Mouse (Mus musculus): ENCODE results near the gene Mtfp1. TPM values are rescaled to one million over a fixed set of nuclear protein-coding genes. Genes with fewer than 3 reads are reported as not detected.
A peak's percentile ranks its signal among the peaks of the same experiment; 100 is the strongest.
"Not testable (repeated sequence)": the region's sequence is repeated elsewhere in the genome, so short reads cannot be mapped to it uniquely, and the experiment has no call there.

The Mtfp1 gene
- total RNA-seq (2021) (10 to 100 TPM; 19.3 to 24.2 TPM), polyA plus RNA-seq (2012; rRNA removed) (40.4 and 43.8 TPM in 2 replicates)
- long read RNA-seq, transcript Mtfp1-201 (4 exons, 1,411 nt), result major isoform, 19 of 21 reads
- long read RNA-seq, partial matches to known transcripts, result 0 of 21 reads
- long read RNA-seq, other reads (novel, unspliced or antisense), result 2 of 21 reads

DNA sequence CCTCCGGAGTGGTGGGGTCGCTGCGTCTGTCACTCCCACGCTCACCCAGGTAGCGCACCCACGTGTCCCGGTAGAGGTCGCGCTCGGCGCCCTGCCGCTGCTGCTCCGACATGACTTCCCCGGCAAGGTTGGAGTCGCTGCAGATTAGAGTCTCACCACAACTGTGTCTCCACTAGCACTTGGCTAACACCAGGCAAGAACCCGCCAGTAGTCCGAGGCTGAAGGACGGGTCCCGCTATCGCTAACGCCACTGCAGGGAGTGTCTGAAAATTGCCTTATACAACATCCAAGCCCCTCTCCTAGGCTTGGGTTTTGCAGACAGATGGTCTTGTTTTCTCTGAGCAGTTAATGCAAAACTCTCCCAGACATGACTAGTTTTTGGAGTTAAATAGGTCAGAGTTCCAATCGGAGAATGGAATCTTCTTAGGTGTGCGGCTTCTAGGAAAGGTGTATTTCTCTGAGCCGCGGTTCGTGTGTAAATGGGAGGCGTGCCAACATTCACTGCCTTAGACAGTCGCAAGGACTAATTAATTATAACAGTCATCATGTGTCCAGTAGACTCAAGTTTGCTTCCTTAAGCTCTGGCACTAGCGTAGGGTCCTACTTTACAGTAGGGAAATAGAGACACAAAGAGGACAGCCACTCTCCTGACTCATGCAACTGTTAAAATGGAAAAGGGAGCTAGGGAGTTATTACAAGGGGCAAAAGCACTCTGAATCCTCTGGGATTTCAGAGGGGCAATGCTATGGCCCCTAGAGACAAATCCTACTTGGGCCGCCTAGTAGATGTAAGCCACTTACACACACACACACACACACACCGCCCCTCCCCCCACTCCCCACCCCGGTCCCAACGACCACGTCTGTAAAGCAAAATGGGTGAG is at the start of gene Mtfp1:
Gene Mtfp1, minus strand, starts transcription at position 275 of the 883 bp plus-strand sequence.
- peak; percentile 82 for DNase-seq

DNA sequence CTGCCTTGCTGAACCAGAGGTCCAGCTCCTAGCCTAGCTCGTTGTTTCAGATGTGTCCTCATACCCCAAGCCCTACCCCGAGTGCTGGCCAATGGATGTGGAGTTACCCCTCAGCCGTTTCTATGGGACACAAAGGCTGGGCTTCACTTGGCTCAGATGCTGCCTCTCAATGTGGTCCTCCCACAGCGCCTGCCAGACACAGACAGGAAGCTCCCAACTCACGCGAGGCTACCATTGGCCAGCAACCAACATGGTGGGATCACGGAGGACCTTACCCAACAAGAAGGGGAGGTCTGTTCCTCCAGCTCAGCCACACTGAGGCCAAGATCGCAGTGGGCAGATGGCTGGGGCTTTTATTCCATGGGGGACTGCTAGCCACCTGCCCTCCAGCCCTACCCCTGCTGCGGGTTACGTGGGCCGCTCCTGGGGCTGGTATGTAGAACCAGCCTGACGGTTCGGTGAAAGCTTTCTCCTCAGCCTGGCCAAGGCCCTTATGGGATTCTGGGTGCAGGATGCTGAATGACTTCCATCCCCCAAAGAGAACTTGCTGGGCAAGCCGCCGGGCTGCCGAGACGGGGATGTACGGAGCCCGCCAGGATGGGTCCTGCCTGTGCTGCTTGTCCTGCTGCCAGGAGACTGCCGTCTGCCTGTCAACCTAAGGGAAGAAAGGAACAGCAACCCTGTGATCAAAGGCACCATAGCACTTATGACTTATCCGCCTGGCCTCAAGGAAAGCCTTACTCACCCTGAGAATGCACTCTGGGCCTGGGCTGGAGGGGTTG is 48.2 kb upstream of the Mtfp1 start:
- no peak for DNase-seq

DNA sequence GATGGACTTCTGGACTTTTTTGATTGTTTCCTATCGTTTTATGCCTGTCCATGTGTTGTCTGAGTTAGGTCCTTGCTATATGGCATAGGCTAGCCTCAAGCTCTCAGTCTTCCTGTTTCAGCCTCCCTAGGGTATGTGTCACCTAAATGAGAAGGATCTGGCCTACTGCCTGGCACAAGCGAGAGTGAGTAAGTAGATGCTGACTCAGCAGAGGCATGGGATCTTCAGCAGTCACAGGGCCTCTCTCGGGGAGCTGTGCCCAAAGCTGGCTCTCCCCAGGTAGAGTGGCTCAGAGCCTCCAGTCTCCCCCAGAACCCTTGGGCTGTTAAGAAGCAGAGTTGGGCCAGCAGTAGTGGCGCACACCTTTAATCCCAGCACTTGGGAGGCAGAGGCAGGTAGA is 47.1 kb upstream of the Mtfp1 start:
- DNase-seq, result peak; percentile 43

DNA sequence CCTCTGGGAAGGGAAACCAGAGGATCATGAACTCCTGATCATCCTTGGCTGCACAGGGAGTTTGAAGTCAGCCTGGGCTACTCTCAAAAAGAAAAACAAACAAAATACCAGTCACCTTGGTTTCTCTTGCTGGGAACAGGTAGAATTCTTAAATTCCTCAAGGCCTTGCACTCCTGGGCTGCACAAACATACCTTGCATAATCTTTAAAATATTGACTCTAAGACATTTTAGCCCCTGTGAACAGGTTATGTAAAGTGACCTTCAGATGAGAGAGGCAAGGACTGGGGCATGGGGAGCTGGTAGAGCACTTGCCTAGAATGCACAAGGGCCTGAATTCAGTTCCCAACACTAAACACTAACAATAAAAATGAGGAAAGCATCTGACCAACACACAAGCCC is 46.3 kb upstream of the Mtfp1 start:
- no peak for DNase-seq

DNA sequence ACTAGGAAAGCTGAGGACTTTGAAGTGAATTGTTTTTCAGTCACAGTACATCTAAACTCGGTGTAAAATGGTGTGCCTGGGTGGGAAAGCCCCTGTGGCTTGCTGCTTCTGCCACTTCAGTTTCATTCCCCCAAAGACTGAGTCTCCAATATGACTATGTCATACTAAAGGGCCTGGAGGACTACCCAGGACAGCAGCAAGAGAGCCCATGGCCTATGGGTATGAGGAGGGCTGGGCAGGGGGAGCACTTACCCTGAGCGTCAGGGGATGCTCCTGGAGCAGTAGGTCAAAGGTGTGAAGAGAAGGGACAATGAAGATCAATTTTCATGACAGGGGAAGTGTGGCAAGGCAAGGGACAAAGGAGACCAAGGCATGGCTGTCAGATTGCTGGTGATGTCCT is 43.7 kb upstream of the Mtfp1 start:
- no peak for DNase-seq

DNA sequence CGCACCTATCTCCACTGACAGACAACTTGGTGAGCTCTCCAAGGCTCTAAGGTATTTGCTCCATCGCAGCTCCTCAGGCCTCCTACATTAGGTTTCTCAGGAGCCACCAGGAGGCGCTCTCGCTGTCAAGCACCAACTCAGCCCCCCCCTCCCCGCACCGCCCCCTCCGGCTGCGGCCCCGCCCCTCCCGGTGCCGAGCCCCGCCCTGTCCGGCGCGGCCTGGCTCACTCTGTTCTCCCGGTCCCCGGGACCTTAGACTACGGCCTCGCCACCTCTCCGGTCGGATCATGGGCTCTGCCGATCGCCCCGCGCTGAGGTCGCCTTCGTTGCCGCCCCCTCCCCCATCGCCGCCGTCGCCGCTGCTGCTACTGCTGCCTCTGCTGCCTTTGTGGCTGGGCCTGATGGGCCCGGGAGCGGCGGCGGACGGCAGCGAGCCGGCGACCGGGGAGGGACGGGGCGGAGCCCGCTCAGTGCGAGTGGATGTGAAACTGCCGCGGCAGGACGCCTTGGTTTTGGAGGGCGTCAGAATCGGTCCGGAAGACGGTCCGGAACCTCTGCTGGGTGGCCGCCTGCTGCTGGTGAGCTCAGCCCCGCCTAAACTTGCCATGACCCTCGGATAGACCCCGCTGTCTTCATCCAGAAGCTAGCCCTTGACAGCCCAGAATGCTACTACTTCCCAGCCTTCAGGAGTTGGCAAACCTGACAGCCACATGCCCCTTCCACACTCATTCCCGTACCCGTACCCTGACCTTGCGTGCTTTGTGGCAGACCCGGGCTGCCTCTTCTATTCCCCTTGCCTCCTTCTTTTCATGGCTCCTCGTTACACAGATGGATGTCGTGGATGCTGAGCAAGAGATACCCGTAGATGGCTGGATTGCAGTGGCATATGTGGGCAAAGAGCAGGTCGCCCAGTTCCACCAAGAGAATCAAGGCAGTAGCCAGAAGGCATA is 40.0 kb upstream of the Mtfp1 start, which contains the start of gene Rnf215:
Gene Rnf215, plus strand, starts transcription at position 217 of the 950 bp plus-strand sequence.
- peak; percentile 93 for DNase-seq

DNA sequence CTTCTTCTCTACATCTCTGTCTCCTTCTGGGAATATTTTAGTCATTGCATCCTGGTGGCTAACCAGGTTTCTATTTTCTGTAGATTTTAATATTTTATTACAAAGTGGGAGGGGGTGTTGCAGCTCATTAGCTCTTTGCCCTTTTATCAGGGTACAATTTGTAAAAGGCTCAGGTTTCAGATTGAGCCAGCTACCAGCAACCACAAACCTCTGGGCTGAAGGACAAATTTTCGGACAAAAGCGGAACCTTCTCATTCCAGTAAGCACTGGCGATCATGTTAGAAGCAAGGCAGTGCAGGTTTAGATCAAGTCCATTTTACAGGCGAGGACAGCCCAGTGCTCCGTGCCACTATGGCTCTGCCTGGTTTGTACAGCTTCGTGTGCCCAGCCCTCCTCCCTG is 39.2 kb upstream of the Mtfp1 start:
- DNase-seq, result no peak

DNA sequence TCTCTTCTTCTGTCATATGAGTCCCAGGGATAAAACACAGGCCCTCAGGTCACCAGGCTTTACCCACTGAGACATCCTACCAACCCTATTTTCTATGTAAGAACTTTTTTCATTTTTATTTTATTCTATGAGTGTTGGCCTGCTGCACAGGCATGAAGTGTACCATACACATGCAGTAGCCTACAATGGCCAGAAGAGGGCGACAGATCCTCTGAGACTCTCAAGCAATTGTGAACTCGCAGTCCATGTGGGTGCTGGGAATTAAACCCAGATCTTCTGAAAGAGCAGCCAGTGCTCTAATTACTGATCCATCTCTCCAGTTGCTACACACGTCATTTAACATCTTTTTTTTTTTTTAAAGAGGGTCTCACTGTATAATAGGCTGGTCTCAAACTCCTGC is 38.2 kb upstream of the Mtfp1 start:
- no peak for DNase-seq

DNA sequence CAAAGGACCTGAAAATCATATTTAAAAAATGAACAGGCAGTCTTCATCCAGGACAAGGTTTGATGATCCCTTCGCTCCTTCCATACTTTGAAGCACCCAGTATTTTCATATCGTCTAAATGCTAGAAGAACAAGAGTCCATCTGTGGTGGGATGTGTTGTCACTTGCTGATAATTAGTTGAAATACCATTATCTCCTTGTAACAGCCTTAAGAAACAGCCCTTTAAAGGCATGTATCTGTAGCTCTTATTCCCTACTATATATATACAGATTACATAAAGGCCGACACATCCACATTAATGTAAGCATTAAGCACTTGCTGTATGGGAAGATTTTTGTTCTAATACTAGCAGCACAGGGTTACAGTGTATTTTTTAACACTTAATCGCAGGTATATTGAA is 33.2 kb upstream of the Mtfp1 start:
- not testable (repeated sequence) for DNase-seq

DNA sequence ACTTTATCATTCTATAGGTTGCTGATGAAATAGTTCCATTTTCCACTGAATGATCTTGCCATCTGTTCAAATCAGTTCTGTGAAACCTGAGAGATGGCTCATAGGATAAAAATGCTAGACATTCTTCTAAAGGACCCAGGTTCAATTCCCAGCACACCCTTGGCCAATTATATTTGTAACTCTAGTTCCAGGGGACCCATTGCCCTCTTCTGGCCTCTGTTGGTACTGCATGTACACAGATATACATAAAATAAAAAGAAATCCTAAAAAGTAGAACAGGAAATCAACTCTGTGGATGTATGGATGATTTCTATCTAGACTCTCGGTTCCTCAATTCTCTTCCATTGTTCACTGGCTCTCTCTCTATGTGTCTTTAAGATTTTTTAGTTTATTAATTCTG is 31.8 kb upstream of the Mtfp1 start:
- DNase-seq, result no peak

DNA sequence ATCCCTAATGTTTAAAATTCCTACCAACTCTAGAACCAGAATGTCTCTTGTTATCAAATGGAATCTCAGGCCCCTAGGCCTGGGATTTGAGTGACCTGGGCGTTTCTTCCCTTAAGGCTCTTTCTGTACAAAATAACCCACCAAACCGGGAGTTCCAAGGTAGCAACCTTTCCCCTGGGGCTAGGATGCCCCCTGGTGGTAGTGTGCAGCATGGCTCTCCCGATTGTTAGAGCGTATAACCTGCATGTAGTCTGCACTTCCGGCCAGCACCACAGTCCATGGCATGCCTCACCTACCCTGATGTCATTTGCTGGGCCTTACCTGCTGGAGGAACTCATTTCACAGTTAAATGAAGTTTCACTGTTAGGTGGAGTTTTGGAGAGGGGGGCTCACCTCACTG is 28.7 kb upstream of the Mtfp1 start:
- DNase-seq, result peak; percentile 28

DNA sequence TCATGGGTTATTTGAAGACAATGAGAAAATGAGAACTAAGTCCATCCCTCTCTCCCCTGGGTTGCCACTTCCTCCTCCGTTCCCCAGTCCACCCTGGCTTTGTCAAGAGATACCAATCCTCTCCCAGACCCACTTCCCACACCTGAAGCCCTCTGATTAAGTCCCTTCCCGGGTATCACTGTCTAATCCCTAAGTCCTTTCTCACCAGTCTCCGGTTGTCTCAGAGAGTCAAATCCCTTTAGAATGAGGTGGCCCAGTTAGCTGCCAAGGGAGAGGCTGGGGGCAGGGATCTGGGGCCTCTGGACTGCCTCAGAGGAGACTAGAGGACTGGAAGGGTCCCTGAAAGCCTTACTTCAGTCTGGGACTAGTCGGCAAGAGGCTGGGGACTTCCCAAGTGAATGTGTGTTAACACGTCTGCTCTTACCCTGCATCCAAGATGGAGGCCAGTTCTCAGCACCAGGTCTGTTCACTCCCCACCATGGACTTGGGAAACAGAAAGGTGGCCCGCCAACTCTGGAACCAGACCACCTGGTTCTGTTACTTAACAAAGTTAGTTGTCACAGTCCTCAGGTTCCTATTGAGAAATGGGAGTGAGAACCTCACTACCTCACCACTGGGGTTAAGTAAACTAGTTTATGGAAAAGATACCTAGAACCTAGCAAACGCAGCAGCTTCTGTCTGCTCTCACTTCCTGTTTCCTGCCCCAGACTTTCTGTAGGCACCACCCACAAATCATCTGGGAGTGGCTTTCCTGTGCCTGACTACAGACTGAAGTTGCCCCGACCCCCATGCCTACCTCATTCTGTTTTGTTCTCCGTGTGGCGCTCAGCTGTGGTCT is 27.7 kb upstream of the Mtfp1 start, which contains the start of gene Sec14l2:
Gene Sec14l2, minus strand, starts transcription at position 674 of the 838 bp plus-strand sequence.
- DNase-seq, result no peak

DNA sequence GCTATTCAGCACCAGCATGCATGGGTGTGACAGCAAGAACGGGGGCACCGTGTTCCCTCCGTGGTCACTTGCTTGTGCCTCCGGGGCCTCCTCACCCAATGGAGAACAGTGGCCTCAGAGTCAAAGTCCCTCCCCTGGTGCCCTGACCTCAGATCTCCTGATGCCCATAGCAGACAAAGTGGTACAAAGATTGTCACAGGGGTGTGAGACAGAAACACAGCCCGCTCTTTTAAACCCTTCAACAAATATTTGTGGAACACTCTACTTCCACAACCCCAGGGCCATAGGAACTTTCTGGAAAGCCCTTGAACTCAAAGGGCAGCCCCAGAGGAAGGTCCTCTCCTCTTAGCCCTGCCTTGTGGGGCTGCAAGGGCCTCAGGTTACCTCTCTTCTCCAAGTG is 27.0 kb upstream of the Mtfp1 start:
- no peak for DNase-seq

DNA sequence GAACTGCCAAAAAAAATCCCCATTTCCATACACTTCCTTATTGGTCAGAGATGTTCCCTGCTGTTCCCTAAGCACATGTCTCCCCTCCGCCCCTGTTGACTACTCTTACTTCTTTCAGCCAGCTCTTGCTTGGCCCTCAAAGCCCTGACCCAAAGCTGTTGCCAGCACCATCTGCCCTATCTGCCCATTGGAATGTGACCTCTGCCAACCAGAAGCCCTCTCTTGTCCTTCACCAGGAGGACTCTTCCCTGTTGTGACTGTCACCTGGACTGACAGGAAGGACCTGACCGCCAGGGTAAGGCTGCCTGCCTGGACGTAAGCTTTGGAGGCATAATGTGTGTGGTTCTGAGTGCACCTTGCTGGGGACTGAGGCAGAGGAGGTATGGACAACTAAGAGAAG is 26.4 kb upstream of the Mtfp1 start:
- no peak for DNase-seq

DNA sequence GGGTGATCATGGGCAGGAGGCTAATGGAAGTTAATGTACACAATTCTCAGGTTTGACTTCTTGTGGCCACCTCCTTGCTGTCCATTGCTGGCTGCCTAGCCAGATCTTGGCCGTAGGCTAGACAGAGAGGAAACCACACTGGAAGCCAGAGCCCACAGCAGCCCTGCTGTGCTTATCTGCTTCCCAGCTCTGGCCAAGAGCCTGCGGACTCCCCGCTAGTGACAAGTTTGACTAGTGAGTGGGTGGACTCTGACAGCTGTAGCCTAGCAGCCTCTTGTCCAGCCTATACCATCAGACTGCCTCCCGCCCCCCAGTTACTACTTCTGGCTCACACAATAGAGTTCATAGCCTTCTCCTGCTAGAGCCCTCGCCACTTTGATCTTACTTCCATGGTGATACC is 24.4 kb upstream of the Mtfp1 start:
- DNase-seq, result no peak

DNA sequence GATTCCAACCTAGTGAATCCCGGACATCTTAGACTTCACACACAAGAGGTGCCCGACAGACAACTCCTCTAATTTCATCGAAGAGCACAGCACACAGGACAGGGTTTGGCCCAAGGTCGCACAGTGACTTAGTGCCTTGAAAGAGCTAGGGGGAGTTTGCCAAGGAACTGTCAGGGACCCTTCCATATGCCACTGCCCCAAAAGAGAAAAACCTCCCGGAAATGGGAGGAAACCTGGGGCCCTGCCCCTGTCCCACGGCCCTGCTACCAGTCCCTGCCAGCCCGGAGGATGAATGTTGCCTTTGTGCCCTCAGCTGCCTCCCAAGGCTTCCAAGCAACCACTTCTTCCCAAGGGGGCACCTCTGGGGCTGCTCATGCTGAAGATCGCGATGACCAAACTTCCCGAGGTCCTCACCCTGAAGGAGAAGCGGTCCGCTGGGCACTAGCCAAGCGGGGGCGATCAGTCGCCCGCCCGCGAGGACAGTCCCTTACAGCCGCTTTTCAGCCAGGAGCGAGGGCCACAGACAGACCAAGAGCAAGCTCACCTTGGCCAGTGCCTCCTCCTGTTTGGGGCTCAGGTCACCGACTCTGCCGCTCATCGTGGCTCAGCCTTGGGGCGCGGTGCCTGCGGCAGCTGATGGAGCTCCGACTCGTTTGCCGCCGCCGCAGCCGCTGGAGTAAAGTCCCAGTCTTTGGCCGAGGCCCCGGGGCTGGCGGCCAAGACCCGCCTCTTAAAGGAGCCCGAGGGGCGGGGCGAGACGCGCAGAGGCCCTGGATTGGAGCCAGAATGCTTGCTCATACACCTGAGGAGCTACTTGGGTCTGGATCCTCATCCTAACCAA is 23.1 kb upstream of the Mtfp1 start:
- peak; percentile 74 for DNase-seq

DNA sequence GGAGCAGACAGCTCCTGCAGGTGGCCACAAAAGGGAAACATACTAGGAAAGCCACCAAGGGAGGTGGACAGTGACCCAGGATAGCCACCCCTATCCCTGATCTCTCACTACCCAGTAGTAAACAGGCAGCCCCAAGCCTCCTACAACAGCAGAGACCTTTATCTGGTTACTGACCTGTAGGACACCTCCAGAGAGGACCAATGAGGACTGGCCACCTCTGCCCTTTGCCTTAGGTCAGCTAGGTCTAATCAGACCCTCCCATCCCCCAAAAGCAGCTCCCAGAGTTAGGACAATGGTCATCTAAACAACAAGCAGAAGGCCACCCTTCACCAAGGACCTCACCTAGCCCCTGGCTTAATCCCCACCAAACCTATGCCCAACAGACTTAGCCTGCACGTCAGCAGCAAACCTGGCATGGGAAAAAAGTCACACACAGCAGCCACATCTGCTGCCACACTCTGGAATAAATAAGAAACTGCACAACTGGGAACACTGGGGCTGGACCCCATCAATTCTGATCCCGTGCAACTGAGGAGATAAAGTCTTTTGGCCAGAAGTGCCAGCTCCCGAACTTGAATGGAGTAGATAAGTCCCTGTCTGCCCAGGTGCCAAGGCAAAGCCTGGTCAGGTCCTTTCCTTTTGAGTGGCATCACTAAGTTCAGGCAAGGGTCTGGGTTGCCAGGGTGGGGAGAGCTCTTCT is 22.3 kb upstream of the Mtfp1 start:
- no peak for DNase-seq

DNA sequence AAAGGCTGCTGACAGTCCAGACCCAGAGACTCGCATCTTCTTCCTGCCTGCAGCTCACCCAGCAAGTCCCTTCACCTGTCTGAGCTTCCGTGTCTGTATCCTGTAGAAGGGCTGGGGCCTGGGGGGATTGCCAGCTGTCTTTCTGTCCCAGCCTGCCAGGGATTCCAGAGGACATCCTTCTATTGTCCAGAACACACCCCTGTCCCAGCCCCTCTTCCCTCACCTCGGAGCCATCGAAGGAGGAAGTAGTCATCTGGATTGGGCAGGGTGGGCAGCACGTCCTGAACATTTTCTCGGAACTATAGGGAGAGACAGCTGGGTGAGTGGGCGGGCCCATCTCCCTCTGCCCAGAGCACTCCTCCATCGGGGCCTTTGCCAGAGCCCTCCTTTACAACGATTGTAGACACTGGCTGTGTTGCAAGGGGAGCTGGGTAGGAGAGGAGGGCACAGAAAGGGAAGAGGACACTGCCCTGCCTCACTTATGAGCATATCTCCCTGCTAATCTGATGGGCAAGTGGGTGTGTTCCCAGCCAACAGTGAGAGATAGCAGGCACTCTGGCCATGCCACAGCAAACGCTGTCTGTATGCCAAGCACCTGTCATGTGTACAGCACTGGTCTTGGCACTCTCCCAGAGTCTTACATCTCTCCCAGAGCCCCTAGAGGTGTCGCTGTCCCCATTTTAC is 21.4 kb upstream of the Mtfp1 start:
- DNase-seq, result no peak
